Mouse (Mus musculus) large intestine, adult 2 months (tissue): ENCODE data around the gene Adamts6. TPM values are rescaled to one million over a fixed set of nuclear protein-coding genes. Genes with fewer than 3 reads are reported as not detected.

Source experiments
- DNase-seq: peaks from one replicate; pipeline ENCODE4 v3.0.0-alpha.2; 2012; ENCODE audit warnings: low read depth, low spot score
- WGBS: fragments of 180-500 bp; shearing (Covaris S2); methylation state at CpG from one replicate; pipeline ENCODE4 v1.1.7; 2018; 5-methylcytosine and 5-hydroxymethylcytosine counted together
- polyA plus RNA-seq: library from polyadenylated mRNA; depleted of rRNA; stranded (reverse); fragments of >200 nt; gene quantifications from 2 replicates; pipeline ENCODE4 v1.2.3, GENCODE M21; 2012

Adamts6 gene
- polyA plus RNA-seq, 1 experiment = 0.61 TPM

- 85% methylated on average over 26 of the region's 26 CpGs for WGBS
- DNase-seq = no peak
Observed at GRCm38 (mm10) chr13:104509561-104510493, 222.2 kb downstream of the Adamts6 start.

- no peak for DNase-seq
- WGBS = 74% methylated on average over 5 of the region's 5 CpGs
Observed at GRCm38 (mm10) chr13:104510766-104511165, 223.1 kb downstream of the Adamts6 start.

- DNase-seq = no peak
- 82% methylated on average over 1 of the region's 1 CpGs for WGBS
Observed at GRCm38 (mm10) chr13:104515054-104515453, 227.4 kb downstream of the Adamts6 start.

GRCm38 (mm10) chr13:104516146-104516545 is 228.5 kb downstream of the Adamts6 start:
- DNase-seq = no peak
- WGBS = 58% methylated on average over 4 of the region's 4 CpGs

- DNase-seq = no peak
- WGBS = 51% methylated on average over 7 of the region's 7 CpGs
Observed at GRCm38 (mm10) chr13:104516766-104517364, 229.2 kb downstream of the Adamts6 start.

- 66% methylated on average over 15 of the region's 15 CpGs for WGBS
- no peak for DNase-seq
Observed at GRCm38 (mm10) chr13:104517638-104518311, 230.1 kb downstream of the Adamts6 start.

DNA sequence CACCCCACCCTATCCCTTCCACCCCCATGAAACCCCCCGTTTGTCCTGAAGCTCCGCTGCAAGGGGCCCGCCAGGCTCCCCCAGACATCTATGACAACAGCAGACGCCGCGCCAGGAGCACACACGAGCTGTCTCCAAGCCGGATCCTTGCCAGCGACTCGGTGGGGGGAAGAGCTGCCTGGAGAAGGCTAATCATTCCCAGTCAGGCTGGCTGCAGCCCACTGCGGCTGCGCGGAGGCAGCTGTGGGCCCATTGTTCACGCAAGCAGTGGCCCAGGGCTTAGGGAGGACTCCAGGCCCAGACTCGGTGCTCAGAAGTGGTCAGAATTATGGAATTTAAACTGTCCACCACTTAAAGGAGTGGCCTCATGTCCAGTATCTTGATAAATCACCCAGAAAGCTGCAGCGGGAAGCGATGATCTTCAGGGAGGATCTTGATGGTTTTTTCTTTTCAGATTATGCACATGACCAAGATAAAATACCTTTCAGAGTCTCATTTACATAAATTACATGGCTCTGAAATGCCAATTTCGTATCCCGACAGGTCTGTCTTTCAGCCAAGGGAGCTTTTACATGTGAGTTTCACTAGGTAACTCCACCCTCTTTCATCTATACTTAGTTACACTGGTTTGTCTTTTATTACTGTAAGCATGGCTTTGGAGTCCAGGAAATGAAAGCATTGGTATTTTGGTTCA is 230.8 kb downstream of the Adamts6 start:
- 38% methylated on average over 19 of the region's 19 CpGs for WGBS
- DNase-seq = no peak

DNA sequence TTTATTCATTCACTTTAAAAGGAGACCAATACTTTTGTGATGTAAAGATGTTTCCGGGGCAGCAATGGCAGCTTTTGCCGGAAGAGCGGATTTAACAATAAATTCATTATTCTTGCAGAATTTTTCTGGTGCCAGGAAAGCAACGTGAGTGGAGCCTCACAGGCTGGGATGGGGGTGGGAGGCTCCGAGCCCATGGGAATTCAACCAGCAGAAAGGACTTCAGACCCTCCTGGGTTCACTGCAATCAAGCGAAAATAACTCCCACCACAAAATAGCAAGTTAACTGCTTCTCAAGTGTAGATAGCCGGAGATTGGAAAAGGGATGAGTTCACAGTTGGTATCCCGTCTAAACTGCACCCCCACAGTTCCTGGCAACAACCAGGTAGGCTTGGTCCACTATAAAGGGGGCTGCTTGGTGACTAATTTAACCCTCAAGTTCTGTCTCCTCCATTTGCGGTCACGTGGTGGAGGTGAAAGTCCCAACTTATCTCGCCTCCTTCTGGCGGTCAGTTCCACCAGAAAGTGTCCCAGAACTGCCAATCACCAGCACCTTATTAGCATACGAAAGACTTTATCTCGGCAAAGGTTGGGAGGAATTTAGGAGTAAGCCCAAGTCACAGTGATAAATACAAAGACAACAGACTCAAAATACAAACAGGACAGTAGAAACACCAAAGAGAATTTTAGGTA is 231.5 kb downstream of the Adamts6 start:
- DNase-seq = no peak
- 85% methylated on average over 14 of the region's 14 CpGs for WGBS

DNA sequence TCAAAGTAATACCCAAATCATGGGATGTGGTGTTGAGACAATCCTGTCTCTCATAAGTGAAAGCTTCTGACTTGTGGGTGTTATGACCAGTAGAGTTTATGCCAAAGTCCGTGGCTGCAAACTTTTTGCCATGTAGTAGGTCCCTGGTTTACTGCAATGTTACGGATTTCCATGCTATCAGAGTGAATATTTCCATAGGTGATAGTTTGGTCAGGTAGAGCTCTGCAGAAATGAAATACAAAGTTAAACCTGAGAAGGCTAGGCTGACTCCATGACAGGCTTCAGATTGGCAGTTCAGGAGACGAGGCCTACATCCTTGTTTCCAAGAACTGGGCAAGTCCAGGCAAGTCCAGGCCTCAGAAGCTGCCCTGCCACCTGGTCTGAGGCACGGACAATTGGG is 232.3 kb downstream of the Adamts6 start:
- WGBS = 79% methylated on average over 4 of the region's 4 CpGs
- DNase-seq = no peak

GRCm38 (mm10) chr13:104520461-104520860 is 232.8 kb downstream of the Adamts6 start:
- 57% methylated on average over 3 of the region's 3 CpGs for WGBS

DNA sequence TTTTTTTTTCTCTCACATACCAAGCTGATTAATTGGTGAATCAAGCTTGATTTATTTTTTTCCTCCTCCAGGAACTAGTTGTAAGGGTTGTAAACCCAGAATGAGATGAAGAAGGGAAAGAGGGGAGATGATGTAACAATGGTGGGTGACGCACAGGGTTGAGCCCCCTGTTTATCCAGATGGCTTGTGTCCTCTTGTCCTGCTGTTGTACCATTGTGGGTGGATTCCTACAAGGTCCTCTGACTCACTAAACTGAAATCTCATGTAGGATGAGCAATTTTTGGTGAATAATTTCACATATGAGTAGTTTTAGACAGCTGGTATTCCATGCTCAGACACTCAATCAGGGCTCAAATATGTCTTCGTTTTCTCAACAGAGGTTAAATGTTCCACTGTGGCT is 233.9 kb downstream of the Adamts6 start:
- DNase-seq = no peak
- 86% methylated on average over 2 of the region's 2 CpGs for WGBS

More at GRCm38 (mm10) chr13:104520461-104520860, 232.8 kb downstream of the Adamts6 start:
- no peak for DNase-seq

GRCm38 (mm10) chr13:104525656-104526055 is 238.0 kb downstream of the Adamts6 start:
- 80% methylated on average over 4 of the region's 4 CpGs for WGBS

DNA sequence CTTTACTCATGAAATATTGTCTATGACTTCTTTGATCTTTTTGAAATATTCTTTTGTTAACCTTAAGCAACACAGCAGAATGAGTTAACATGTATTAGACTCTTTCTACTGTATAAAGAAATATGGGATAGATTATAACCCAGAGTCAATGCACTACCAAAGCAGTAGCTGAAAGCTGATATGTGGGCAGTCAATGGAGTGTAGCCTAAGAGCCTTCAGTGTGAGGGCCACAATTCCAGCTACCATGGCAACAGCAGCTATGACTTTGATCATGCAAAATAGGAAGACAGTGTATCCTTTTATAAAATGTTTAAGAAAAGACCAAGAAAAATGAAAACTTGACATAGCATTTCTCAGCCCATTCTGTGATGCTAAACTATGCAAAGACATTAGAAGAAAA is 241.6 kb downstream of the Adamts6 start:
- no peak for DNase-seq

More at GRCm38 (mm10) chr13:104525656-104526055, 238.0 kb downstream of the Adamts6 start:
- DNase-seq = no peak

GRCm38 (mm10) chr13:104531841-104532240 is 244.2 kb downstream of the Adamts6 start:
- 90% methylated on average over 8 of the region's 8 CpGs for WGBS
- DNase-seq = no peak

GRCm38 (mm10) chr13:104532723-104533122 is 245.1 kb downstream of the Adamts6 start:
- WGBS = 92% methylated on average over 7 of the region's 7 CpGs
- no peak for DNase-seq

GRCm38 (mm10) chr13:104533806-104534495 is 246.3 kb downstream of the Adamts6 start:
- 49% methylated on average over 7 of the region's 7 CpGs for WGBS
- no peak for DNase-seq

- WGBS = 24% methylated on average over 7 of the region's 7 CpGs
- no peak for DNase-seq
Observed at GRCm38 (mm10) chr13:104540861-104541398, 253.3 kb downstream of the Adamts6 start.

DNA sequence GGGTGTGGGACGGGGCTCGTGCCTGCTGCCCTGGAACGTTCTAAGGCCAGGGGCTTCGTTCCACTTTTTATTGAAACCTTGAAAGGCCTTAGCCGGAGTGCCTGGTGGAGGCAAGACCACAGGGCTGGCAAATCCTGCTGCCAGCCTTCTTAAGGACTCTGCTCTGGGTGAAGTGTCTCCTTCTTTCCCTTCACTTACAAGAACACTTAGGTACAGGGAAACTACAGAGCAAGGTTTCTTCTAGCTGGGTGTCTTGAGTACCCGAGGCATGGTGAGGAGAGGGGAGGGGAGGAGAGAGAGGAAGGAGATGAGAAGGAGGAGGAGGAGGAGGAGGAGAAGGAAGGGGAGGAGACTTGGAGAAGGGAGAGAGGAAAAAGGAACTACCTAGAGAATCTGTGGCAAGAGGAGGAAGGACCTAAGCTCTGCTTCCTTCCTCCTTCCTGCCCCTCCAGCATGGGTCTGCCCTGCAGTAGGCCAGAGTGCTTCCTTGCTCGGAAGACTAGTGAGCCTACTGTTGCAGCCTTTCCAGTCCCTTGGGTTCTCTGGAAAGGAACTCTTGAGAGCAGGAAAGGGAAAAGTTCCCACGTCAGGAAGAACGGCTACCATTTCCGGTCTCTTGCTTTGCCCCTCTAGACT is 254.6 kb downstream of the Adamts6 start:
- WGBS = 83% methylated on average over 10 of the region's 10 CpGs
- DNase-seq = no peak
